Mouse (Mus musculus) liver, adult 2 months (tissue): ENCODE measurements at regions not wholly inside any gene's neighbourhood (a gene's known extent, or its start where the extent isn't known, plus 50 kb on each side); places are given as distances from the start of the nearest gene placed in this dataset.
A peak's percentile ranks its signal among the peaks of the same experiment; 100 is the strongest.

ENCODE experiments used
- DNase-seq: peaks from one replicate; pipeline ENCODE4 v3.0.0-alpha.2; 2011; ENCODE audit warnings: low read depth, low spot score; ENCODE audit errors: extremely low read depth
- H3K27ac ChIP-seq: fragments of 200-500 bp; replicated peaks from 2 replicates; pipeline ENCODE4 v1.5.1; 2012; ENCODE audit warnings: low read depth, mild to moderate bottlenecking, control low read depth, inconsistent platforms, low read length; ENCODE audit not compliant: insufficient read depth
- H3K27me3 ChIP-seq: fragments of 200-500 bp; 2 replicates; pipeline ENCODE4 v1.6.1; 2012; ENCODE audit warnings: mild to moderate bottlenecking, moderate library complexity, low read length, inconsistent platforms; ENCODE audit not compliant: control insufficient read depth, insufficient read depth
- H3K36me3 ChIP-seq: fragments of 200-500 bp; 2 replicates; pipeline ENCODE4 v1.6.1; 2012; ENCODE audit warnings: low read length, inconsistent platforms; ENCODE audit not compliant: control insufficient read depth, insufficient read depth
- H3K4me1 ChIP-seq: fragments of 200-500 bp; 2 replicates; pipeline ENCODE4 v1.6.1; 2011; ENCODE audit warnings: low read length; ENCODE audit not compliant: control insufficient read depth, insufficient read depth
- H3K4me3 ChIP-seq: fragments of 200-500 bp; 2 replicates; pipeline ENCODE4 v1.5.1; 2011; ENCODE audit warnings: low read depth, mild to moderate bottlenecking, control low read depth, low read length, moderate library complexity; ENCODE audit not compliant: insufficient read depth
- H3K79me2 ChIP-seq: fragments of 200-500 bp; 2 replicates; pipeline ENCODE4 v1.6.1; 2012; ENCODE audit warnings: inconsistent platforms, mild to moderate bottlenecking, low read length, moderate library complexity; ENCODE audit not compliant: control insufficient read depth, insufficient read depth
- H3K9ac ChIP-seq: fragments of 200-500 bp; 2 replicates; pipeline ENCODE4 v1.6.1; 2012; ENCODE audit warnings: low read depth, mild to moderate bottlenecking, control low read depth, inconsistent platforms, low read length
- CTCF ChIP-seq: fragments of 200-500 bp; IDR thresholded peaks from 2 replicates; pipeline ENCODE4 v1.5.1; 2011; ENCODE audit warnings: low read depth, low read length, control low read depth
- POLR2A ChIP-seq: fragments of 200-500 bp; IDR thresholded peaks from 2 replicates; pipeline ENCODE4 v1.6.1; 2011; ENCODE audit warnings: low read length, control low read depth; ENCODE audit not compliant: insufficient read depth; ENCODE audit errors: extremely low read depth
- WGBS: fragments of 180-500 bp; shearing (Covaris S2); methylation state at CpG from one replicate; pipeline ENCODE4 v1.1.7; 2018; 5-methylcytosine and 5-hydroxymethylcytosine counted together

DNA sequence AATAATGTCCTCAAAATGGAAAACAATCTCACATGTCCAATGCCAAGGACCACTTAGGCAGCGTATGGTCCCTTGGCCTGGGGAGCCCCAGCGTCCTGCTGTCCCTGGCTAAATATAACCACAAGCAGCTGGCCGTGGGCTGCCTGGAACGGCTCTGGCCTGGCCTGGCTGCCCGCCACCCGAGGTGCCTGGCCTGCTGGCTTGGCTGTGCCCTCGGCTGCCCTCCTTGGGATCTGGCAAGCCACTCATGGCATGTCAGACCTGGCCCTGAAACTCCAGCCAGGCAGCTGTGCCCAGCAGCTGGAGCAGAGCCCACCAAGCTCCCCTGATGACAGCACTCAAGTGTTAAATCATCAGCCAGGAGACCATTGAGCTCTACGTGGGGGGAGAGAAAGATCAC is 122.9 kb downstream of the Plxna1 start:
- 17% methylated on average over 8 of the region's 8 CpGs for WGBS
- Histone ChIP-seq H3K27ac (no peak overlapping the region), H3K4me1 (0 out of 2 replicates have a peak, but pooled peaks cover 2% of the 10 kb centered on the region), H3K27me3 (no peaks in the 10 kb centered on the region), H3K4me3 (no peak overlapping the region), H3K79me2 (no peaks in the 10 kb centered on the region), H3K36me3 (no peaks in the 10 kb centered on the region), H3K9ac (no peak overlapping the region)
- DNase-seq = peak; percentile 71
- TF ChIP-seq CTCF = no peak
- TF ChIP-seq POLR2A = no peak

GRCm38 (mm10) chr6:89240168-89240705 is 122.2 kb downstream of the Plxna1 start:
- TF ChIP-seq POLR2A = no peak
- no peak for TF ChIP-seq CTCF
- Histone ChIP-seq H3K4me1 (0 out of 2 replicates have a peak, but pooled peaks cover 2% of the 10 kb centered on the region), H3K79me2 (no peaks in the 10 kb centered on the region), H3K36me3 (no peaks in the 10 kb centered on the region), H3K27ac (no peak overlapping the region), H3K9ac (no peak overlapping the region), H3K27me3 (no peaks in the 10 kb centered on the region), H3K4me3 (no peak overlapping the region)
- DNase-seq = no peak
- WGBS = 31% methylated on average over 4 of the region's 4 CpGs

GRCm38 (mm10) chr6:89242371-89243288 is 119.8 kb downstream of the Plxna1 start:
- no peak overlapping the region for H3K4me3 ChIP-seq
- no peaks in the 10 kb centered on the region for H3K27me3 ChIP-seq
- no peaks in the 10 kb centered on the region for H3K36me3 ChIP-seq
- no peak for DNase-seq
- no peak for TF ChIP-seq POLR2A
- no peak for TF ChIP-seq CTCF
- no peak overlapping the region for H3K9ac ChIP-seq
- H3K79me2 ChIP-seq = no peaks in the 10 kb centered on the region
- WGBS = 34% methylated on average over 18 of the region's 18 CpGs
- H3K4me1 ChIP-seq = no peaks in the 10 kb centered on the region
- no peak overlapping the region for H3K27ac ChIP-seq

GRCm38 (mm10) chr6:89245506-89245905 is 116.9 kb downstream of the Plxna1 start:
- no peak for DNase-seq
- TF ChIP-seq CTCF (0 out of 2 replicates have a peak, but pooled peaks have one; percentile 3), POLR2A (no peak)
- no peaks in the 10 kb centered on the region for H3K4me1 ChIP-seq
- H3K27me3 ChIP-seq = no peaks in the 10 kb centered on the region
- no peaks in the 10 kb centered on the region for H3K79me2 ChIP-seq
- H3K9ac ChIP-seq = no peak overlapping the region
- H3K4me3 ChIP-seq = no peak overlapping the region
- H3K36me3 ChIP-seq = no peaks in the 10 kb centered on the region
- no peak overlapping the region for H3K27ac ChIP-seq
- WGBS = 80% methylated on average over 8 of the region's 8 CpGs

DNA sequence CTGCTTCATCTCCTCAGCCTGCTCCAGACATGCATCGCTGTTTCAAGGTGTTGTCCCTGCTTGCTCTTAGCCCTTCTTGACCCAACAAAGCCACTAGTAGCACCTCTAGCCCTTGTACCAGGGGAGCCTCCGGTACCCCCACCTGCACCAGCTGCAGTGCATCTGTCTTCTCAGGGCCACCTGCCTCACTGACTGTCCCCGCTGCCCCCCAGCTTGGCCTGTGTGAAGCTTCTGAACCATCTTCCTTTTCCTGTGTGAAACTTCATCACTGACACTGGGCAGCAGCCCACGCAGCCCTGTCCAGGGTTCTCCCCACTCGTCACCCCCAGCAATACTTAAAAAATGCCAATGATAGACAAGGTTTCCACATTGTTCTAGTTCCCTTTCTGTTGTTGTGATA is 116.2 kb downstream of the Plxna1 start:
- H3K27me3 ChIP-seq = no peaks in the 10 kb centered on the region
- H3K27ac ChIP-seq = no peak overlapping the region
- TF ChIP-seq POLR2A (no peak), CTCF (no peak)
- no peak overlapping the region for H3K4me3 ChIP-seq
- H3K9ac ChIP-seq = no peak overlapping the region
- no peaks in the 10 kb centered on the region for H3K4me1 ChIP-seq
- H3K36me3 ChIP-seq = no peaks in the 10 kb centered on the region
- H3K79me2 ChIP-seq = no peaks in the 10 kb centered on the region
- DNase-seq = no peak
- 85% methylated on average over 5 of the region's 5 CpGs for WGBS

- Histone ChIP-seq H3K79me2 (no peaks in the 10 kb centered on the region), H3K27me3 (no peaks in the 10 kb centered on the region), H3K9ac (no peak overlapping the region), H3K4me1 (no peaks in the 10 kb centered on the region), H3K4me3 (no peak overlapping the region), H3K36me3 (no peaks in the 10 kb centered on the region), H3K27ac (no peak overlapping the region)
- TF ChIP-seq CTCF (no peak), POLR2A (no peak)
- no peak for DNase-seq
- 84% methylated on average over 9 of the region's 9 CpGs for WGBS
Observed at GRCm38 (mm10) chr6:89248574-89248973, 113.8 kb downstream of the Plxna1 start.
